Mouse (Mus musculus): ENCODE measurements around the gene Gm10382.

- TF ChIP-seq POLR2A (IDR thresholded peaks at IDR 0.05; ENCODE audit: low read depth, low read length) (no peak), CTCF (IDR thresholded peaks at IDR 0.05; ENCODE audit: extremely low read depth, insufficient read length, insufficient replicate concordance, low read depth, low read length) (no peak)
Observed at GRCm38 (mm10) chr5:125384512-125385214, 4.5 kb upstream of the Gm10382 start.
